Mouse (Mus musculus) brain, embryonic 14.5 days (tissue): ENCODE data around the gene Il10.

ENCODE experiments used
- CTCF ChIP-seq: fragments of 200-500 bp; IDR thresholded peaks from 2 replicates; pipeline ENCODE4 v1.5.1; 2012; ENCODE audit warnings: inconsistent platforms, mild to moderate bottlenecking, moderate library complexity, borderline replicate concordance; ENCODE audit not compliant: insufficient read depth, insufficient read length; ENCODE audit errors: extremely low read depth
- POLR2A ChIP-seq: fragments of 200-500 bp; IDR thresholded peaks from 2 replicates; pipeline ENCODE4 v1.6.1; 2012; ENCODE audit warnings: mild to moderate bottlenecking, inconsistent platforms, borderline replicate concordance; ENCODE audit not compliant: poor library complexity, insufficient read depth, insufficient read length, severe bottlenecking; ENCODE audit errors: extremely low read depth

DNA sequence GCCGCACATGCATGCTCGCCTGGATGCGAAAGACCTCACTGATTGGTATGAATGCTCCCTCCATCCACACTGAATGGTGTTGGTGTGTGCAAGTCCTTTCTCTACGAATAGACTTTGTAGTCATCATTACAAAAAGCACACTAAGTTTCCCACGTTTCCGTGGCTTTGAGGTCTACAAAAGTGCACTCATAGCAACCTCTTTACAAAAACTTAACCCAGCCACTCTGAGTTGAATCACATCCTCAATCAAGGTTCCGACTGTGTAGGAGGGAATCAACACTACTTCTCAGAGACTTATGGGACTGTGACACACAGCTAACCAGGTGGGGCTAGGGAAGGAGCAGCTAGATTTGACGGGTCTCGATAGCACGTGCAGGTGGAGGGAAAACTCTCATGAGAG, 23.3 kb upstream of the Il10 start:
- TF ChIP-seq POLR2A (no peak), CTCF (no peak)
